Mouse (Mus musculus) ES-E14 (cell line): ENCODE data around the gene Ccr10.

Source experiments
- CHD2 ChIP-seq: IDR thresholded peaks from 2 replicates; pipeline ENCODE4 v1.6.1; 2014; ENCODE audit warnings: mild to moderate bottlenecking, low read depth, low read length, inconsistent platforms
- HCFC1 ChIP-seq: IDR thresholded peaks from 2 replicates; pipeline ENCODE4 v1.6.1; 2012; ENCODE audit warnings: low read length, inconsistent platforms, borderline replicate concordance; ENCODE audit not compliant: insufficient read depth
- MAFK ChIP-seq: IDR thresholded peaks from 2 replicates; pipeline ENCODE4 v1.6.1; 2014; ENCODE audit warnings: mild to moderate bottlenecking, low read depth, low read length, inconsistent platforms; ENCODE audit not compliant: insufficient read depth
- ZC3H11A ChIP-seq: IDR thresholded peaks from 2 replicates; pipeline ENCODE4 v1.6.1; 2012; ENCODE audit warnings: low read depth, mild to moderate bottlenecking, inconsistent platforms, low read length, borderline replicate concordance

DNA sequence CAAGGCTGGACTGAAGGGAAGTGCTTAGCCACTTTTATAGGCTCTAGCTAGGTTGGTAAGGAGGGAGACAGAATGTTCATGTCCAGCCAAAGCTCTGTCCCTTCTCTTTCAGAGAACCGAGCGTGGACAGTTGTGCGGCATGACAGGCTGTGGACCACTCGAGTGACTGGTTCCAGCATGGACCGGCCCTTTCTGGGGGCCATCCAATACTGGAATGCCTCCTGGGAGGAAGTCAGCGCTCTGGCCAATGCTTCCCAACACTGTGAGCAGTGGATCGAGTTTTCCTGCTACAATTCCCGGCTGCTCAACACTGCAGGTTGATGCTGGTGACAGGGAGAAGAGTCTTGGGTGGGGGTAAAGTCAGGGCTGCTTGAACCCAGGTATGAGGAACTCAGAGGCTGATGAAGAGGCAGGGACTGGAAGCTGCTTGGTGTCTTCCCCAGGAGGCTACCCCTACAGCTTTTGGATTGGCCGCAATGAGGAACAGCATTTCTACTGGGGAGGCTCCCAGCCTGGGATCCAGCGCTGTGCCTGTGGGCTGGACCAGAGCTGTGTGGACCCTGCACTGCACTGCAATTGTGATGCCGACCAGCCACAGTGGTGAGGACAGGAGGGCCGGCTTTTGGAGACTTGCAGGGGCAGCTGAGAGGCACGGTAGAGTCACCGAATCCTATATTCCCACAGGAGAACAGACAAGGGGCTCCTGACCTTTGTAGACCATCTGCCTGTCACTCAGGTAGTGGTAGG is 7.7 kb upstream of the Ccr10 start:
- TF ChIP-seq MAFK, result no peak
- no peak for TF ChIP-seq CHD2
- TF ChIP-seq HCFC1, result no peak
- TF ChIP-seq ZC3H11A, result no peak
